10 mouse cellular contexts compared by ENCODE assay signal in genomic region chr2:28536166-28536565, GRCm38 (mm10). TPM values are rescaled to one million over a fixed set of nuclear protein-coding genes. Genes with fewer than 3 reads are reported as not detected.
DNase-seq lines count a peak whose midpoint lies in the region; ATAC-seq and TF ChIP-seq lines count a peak whose summit lies in the region.
"Had no signal": no experiment of that assay in that cellular context is flagged by ENCODE, and none has a peak within 500 bp of the region (broad histone marks: within the 10 kb centered on the region; RNA-seq: fewer than 3 reads in every experiment).

No protein-coding gene starts in this region.

- 0 out of 2 replicates have a peak overlapping the region, but pooled peaks have one; percentile 8 for H3K27ac ChIP-seq in kidney, postnatal 0 days
- H3K27ac ChIP-seq in embryonic facial prominence, embryonic 11.5 days (replicated peaks; ENCODE audit: low read depth, low read length), result no peak overlapping the region
- peak overlapping the region; percentile 82 for H3K27ac ChIP-seq in midbrain, embryonic 14.5 days (replicated peaks; ENCODE audit: low read depth, low read length)

- WGBS in kidney, postnatal 0 days, result 40% methylated on average over 4 of the region's 4 CpGs
- 56% methylated on average over 4 of the region's 4 CpGs for WGBS in embryonic facial prominence, embryonic 11.5 days
- 79% methylated on average over 4 of the region's 4 CpGs for WGBS in midbrain, embryonic 14.5 days

- DNase-seq in kidney, postnatal 0 days (ENCODE audit: low spot score), result no peak
- no peak for DNase-seq in kidney, adult 9 months
- peak; percentile 22 for DNase-seq in embryonic facial prominence, embryonic 11.5 days (ENCODE audit: low spot score)
- peak; percentile 42 for DNase-seq in heart, postnatal 4 days
- no peak for DNase-seq in midbrain, embryonic 14.5 days
- no peak for DNase-seq in frontal cortex, postnatal 14 days (ENCODE audit: low spot score in 2 of 2)
- DNase-seq in adrenal gland, postnatal 14 days, result no peak
- no peak for DNase-seq in urinary bladder, postnatal 36 days (ENCODE audit: low spot score in 2 of 2)

- TF ChIP-seq CTCF in kidney, postnatal 0 days (IDR thresholded peaks at IDR 0.05; ENCODE audit: low read depth), result no peak

- peaks cover 25% of the 10 kb centered on the region for H3K4me1 ChIP-seq in kidney, postnatal 0 days (replicated peaks; ENCODE audit: insufficient read depth, low read length)
- peaks cover 18% of the 10 kb centered on the region for H3K4me1 ChIP-seq in embryonic facial prominence, embryonic 11.5 days (ENCODE audit: control insufficient read depth, insufficient read depth, low read length)
- peaks cover 88% of the 10 kb centered on the region for H3K4me1 ChIP-seq in midbrain, embryonic 14.5 days (ENCODE audit: control insufficient read depth, insufficient read depth, low read length)

- H3K4me3 ChIP-seq in kidney, postnatal 0 days (replicated peaks; ENCODE audit: low read depth, low read length), result no peak overlapping the region
- H3K4me3 ChIP-seq in embryonic facial prominence, embryonic 11.5 days (ENCODE audit: low read depth, low read length), result no peak overlapping the region
- no peak overlapping the region for H3K4me3 ChIP-seq in midbrain, embryonic 14.5 days (replicated peaks; ENCODE audit: low read depth, low read length)

- ATAC-seq in kidney, postnatal 0 days (replicated peaks; ENCODE audit: low FRiP score, low read depth), result no peak
- no peak for ATAC-seq in embryonic facial prominence, embryonic 11.5 days (replicated peaks; ENCODE audit: insufficient number of reproducible peaks, low FRiP score, low TSS enrichment, low read depth)
- no peak for ATAC-seq in midbrain, embryonic 14.5 days (ENCODE audit: low FRiP score, low TSS enrichment)
- ATAC-seq: Patski had no signal

- H3K27me3 ChIP-seq in kidney, postnatal 0 days (ENCODE audit: insufficient read depth, low read length), result no peaks in the 10 kb centered on the region
- H3K27me3 ChIP-seq in embryonic facial prominence, embryonic 11.5 days (ENCODE audit: control insufficient read depth, insufficient read depth, low read length), result no peaks in the 10 kb centered on the region
- no peaks in the 10 kb centered on the region for H3K27me3 ChIP-seq in midbrain, embryonic 14.5 days (ENCODE audit: control insufficient read depth, insufficient read depth, low read length)
- H3K27me3 ChIP-seq: Patski had no signal

- no peaks in the 10 kb centered on the region for H3K9me3 ChIP-seq in kidney, postnatal 0 days (replicated peaks; ENCODE audit: low read length)
- H3K9me3 ChIP-seq in embryonic facial prominence, embryonic 11.5 days (replicated peaks; ENCODE audit: control insufficient read depth, low read length), result no peaks in the 10 kb centered on the region
- no peaks in the 10 kb centered on the region for H3K9me3 ChIP-seq in midbrain, embryonic 14.5 days (ENCODE audit: control insufficient read depth, low read length)

- no peaks in the 10 kb centered on the region for H3K36me3 ChIP-seq in kidney, postnatal 0 days (ENCODE audit: insufficient read depth, low read length)
- H3K36me3 ChIP-seq in embryonic facial prominence, embryonic 11.5 days (replicated peaks; ENCODE audit: control insufficient read depth, insufficient read depth, low read depth, low read length), result no peaks in the 10 kb centered on the region
- no peaks in the 10 kb centered on the region for H3K36me3 ChIP-seq in midbrain, embryonic 14.5 days (ENCODE audit: control insufficient read depth, insufficient read depth, low read length)

- no peak overlapping the region for H3K4me2 ChIP-seq in kidney, postnatal 0 days (ENCODE audit: low read length)
- H3K4me2 ChIP-seq in embryonic facial prominence, embryonic 11.5 days (ENCODE audit: low read depth, low read length), result no peak overlapping the region
- H3K4me2 ChIP-seq in midbrain, embryonic 14.5 days (ENCODE audit: low read length), result no peak overlapping the region; the same call in 1 of the 2 replicates

- H3K9ac ChIP-seq in kidney, postnatal 0 days (ENCODE audit: low read depth, low read length), result no peak overlapping the region
- no peak overlapping the region for H3K9ac ChIP-seq in embryonic facial prominence, embryonic 11.5 days (replicated peaks; ENCODE audit: low read length)
- H3K9ac ChIP-seq in midbrain, embryonic 14.5 days (replicated peaks; ENCODE audit: low read length), result no peak overlapping the region

RNA-seq across cellular contexts. Expression of gene Ralgds, which starts 23.2 kb away (rescaled TPM):
- 16.0 and 18.1 TPM in 2 replicates for polyA plus RNA-seq in kidney, postnatal 0 days (2015; fragmentation: Nextera tagmentation; extraction: Ambion mirVana)
- 41.7 and 44.8 TPM in 2 replicates for polyA plus RNA-seq in embryonic facial prominence, embryonic 11.5 days (2014; fragmentation: Nextera tagmentation; extraction: Ambion mirVana)
- total RNA-seq in heart, postnatal 4 days (2021), result 10 to 100 TPM; 23.9 to 26.0 TPM
- polyA plus RNA-seq in midbrain, embryonic 14.5 days (2014; fragmentation: Nextera tagmentation; extraction: Ambion mirVana), result 97.9 and 101 TPM in 2 replicates
- total RNA-seq in adrenal gland, postnatal 14 days (2021), result 27.0 and 35.9 TPM in 2 replicates

RNA-seq across cellular contexts. Expression of gene Cel, which starts 27.0 kb away (rescaled TPM):
- polyA plus RNA-seq in kidney, postnatal 0 days (2015; fragmentation: Nextera tagmentation; extraction: Ambion mirVana), result not detected in 2 replicates
- polyA plus RNA-seq in embryonic facial prominence, embryonic 11.5 days (2014; fragmentation: Nextera tagmentation; extraction: Ambion mirVana), result not detected in 2 replicates
- not detected for total RNA-seq in heart, postnatal 4 days (2021)
- not detected in 2 replicates for polyA plus RNA-seq in midbrain, embryonic 14.5 days (2014; fragmentation: Nextera tagmentation; extraction: Ambion mirVana)
- 0.15 TPM in 1 of 2 replicates, not detected in the other for total RNA-seq in adrenal gland, postnatal 14 days (2021)
- total RNA-seq: heart, postnatal 36 days had no signal
- polyA plus RNA-seq: Patski had no signal

RNA-seq across cellular contexts. Expression of gene Gm10134, which starts 30.3 kb away (rescaled TPM):
- polyA plus RNA-seq in kidney, postnatal 0 days (2015; fragmentation: Nextera tagmentation; extraction: Ambion mirVana), result 10.2 and 11.1 TPM in 2 replicates
- polyA plus RNA-seq in embryonic facial prominence, embryonic 11.5 days (2014; fragmentation: Nextera tagmentation; extraction: Ambion mirVana), result 0.68 TPM in 1 of 2 replicates, not detected in the other
- 1 to 10 TPM in 1 of 2 experiments, not detected in 1; 1.2 TPM for total RNA-seq in heart, postnatal 4 days (2021)
- polyA plus RNA-seq in midbrain, embryonic 14.5 days (2014; fragmentation: Nextera tagmentation; extraction: Ambion mirVana), result 1.8 TPM in 1 of 2 replicates, not detected in the other
- 1.1 and 3.2 TPM in 2 replicates for total RNA-seq in adrenal gland, postnatal 14 days (2021)
- polyA plus RNA-seq: Patski had no signal

RNA-seq across cellular contexts. Expression of gene Gbgt1, which starts 39.5 kb away (rescaled TPM):
- polyA plus RNA-seq in kidney, postnatal 0 days (2015; fragmentation: Nextera tagmentation; extraction: Ambion mirVana), result 2.4 and 3.8 TPM in 2 replicates
- polyA plus RNA-seq in embryonic facial prominence, embryonic 11.5 days (2014; fragmentation: Nextera tagmentation; extraction: Ambion mirVana), result not detected in 2 replicates
- total RNA-seq in heart, postnatal 4 days (2021), result 1 to 10 TPM in 1 of 2 experiments, under 1 TPM in 1; 0.83 to 1.8 TPM
- polyA plus RNA-seq in midbrain, embryonic 14.5 days (2014; fragmentation: Nextera tagmentation; extraction: Ambion mirVana), result 1.3 TPM in 1 of 2 replicates, not detected in the other
- total RNA-seq in adrenal gland, postnatal 14 days (2021), result 3.3 and 5.1 TPM in 2 replicates
- polyA plus RNA-seq: Patski had no signal

RNA-seq across cellular contexts. Expression of gene Gtf3c5, which starts 47.4 kb away (rescaled TPM):
- polyA plus RNA-seq in kidney, postnatal 0 days (2015; fragmentation: Nextera tagmentation; extraction: Ambion mirVana), result 19.6 and 22.4 TPM in 2 replicates
- 38.5 and 38.8 TPM in 2 replicates for polyA plus RNA-seq in embryonic facial prominence, embryonic 11.5 days (2014; fragmentation: Nextera tagmentation; extraction: Ambion mirVana)
- 10 to 100 TPM; 17.8 to 18.3 TPM for total RNA-seq in heart, postnatal 4 days (2021)
- polyA plus RNA-seq in midbrain, embryonic 14.5 days (2014; fragmentation: Nextera tagmentation; extraction: Ambion mirVana), result 30.5 and 31.0 TPM in 2 replicates
- total RNA-seq in adrenal gland, postnatal 14 days (2021), result 18.7 and 18.9 TPM in 2 replicates

Comparison
In these comparisons a context has a peak if more than half of its experiments do, and no peak if none do; other contexts are left out.
1. DNase-seq: peak in embryonic facial prominence, embryonic 11.5 days (single experiment) and heart, postnatal 4 days (single experiment); none in kidney, postnatal 0 days (single experiment), kidney, adult 9 months (single experiment), midbrain, embryonic 14.5 days (single experiment), frontal cortex, postnatal 14 days (0 of 2), adrenal gland, postnatal 14 days (single experiment) and urinary bladder, postnatal 36 days (0 of 2).